Mouse (Mus musculus): ENCODE results near the gene Samd14. TPM values are rescaled to one million over a fixed set of nuclear protein-coding genes. Genes with fewer than 3 reads are reported as not detected.

Gene Samd14
- polyA plus RNA-seq, 1 experiment from 2014 or later, result 36.7 TPM

DNA sequence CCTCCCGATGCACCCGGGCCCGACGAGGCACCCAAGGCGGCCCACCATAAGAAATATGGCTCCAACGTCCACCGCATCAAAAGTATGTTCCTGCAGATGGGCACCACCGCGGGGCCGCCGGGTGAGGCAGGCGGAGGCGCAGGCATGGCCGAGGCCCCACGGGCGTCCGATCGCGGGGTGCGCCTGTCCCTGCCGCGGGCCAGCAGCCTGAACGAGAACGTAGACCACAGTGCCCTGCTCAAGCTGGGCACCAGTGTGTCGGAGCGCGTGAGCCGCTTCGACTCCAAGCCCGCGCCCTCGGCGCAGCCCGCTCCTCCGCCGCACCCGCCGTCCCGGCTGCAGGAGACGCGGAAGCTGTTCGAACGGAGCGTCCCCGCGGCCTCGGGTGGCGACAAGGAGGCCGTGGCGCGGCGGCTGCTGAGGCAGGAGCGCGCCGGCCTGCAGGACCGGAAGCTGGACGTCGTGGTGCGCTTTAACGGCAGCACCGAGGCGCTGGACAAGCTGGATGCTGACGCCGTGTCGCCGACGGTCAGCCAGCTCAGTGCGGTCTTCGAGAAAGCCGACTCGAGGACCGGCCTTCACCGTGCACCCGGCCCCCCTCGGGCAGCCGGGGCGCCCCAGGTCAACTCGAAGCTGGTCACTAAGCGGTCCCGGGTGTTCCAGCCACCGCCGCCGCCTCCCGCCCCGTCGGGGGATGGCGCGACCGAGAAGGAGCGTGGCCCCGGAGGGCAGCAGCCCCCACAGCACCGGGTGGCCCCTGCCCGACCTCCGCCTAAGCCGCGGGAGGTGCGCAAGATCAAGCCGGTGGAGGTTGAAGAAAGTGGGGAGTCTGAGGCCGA lies 17.8 kb upstream of the Samd14 start:
- Histone ChIP-seq H3K27me3 (ENCODE audit: poor library complexity, severe bottlenecking) (no peaks in the 10 kb centered on the region), H3K9me3 (no peaks in the 10 kb centered on the region), H3K4me1 (peaks cover 94% of the 10 kb centered on the region), H3K27ac (peak overlapping the region; percentile 97), H3K36me3 (replicated peaks) (peaks cover 30% of the 10 kb centered on the region), H3K4me3 (peak overlapping the region; percentile 96)
- DNase-seq (ENCODE audit: extremely low spot score, low spot score), result peak; percentile 52
- WGBS, result under 1% methylated on average over 99 of the region's 99 CpGs

DNA sequence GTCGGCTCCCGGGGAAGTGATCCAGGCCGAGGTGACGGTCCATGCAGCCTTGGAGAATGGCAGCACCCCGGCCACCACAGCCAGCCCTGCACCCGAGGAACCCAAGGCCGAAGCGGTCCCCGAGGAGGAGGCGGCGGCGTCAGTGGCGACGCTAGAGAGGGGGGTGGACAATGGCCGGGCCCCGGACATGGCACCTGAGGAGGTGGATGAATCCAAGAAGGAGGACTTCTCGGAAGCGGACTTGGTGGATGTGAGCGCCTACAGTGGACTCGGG lies 17.3 kb upstream of the Samd14 start:
- peak overlapping the region; percentile 96 for H3K4me3 ChIP-seq
- no peaks in the 10 kb centered on the region for H3K27me3 ChIP-seq (ENCODE audit: poor library complexity, severe bottlenecking)
- peak overlapping the region; percentile 97 for H3K27ac ChIP-seq
- H3K36me3 ChIP-seq (replicated peaks), result peaks cover 36% of the 10 kb centered on the region
- peaks cover 90% of the 10 kb centered on the region for H3K4me1 ChIP-seq
- no peaks in the 10 kb centered on the region for H3K9me3 ChIP-seq
- no peak for DNase-seq (ENCODE audit: extremely low spot score, low spot score)
- WGBS, result under 1% methylated on average over 20 of the region's 20 CpGs

DNA sequence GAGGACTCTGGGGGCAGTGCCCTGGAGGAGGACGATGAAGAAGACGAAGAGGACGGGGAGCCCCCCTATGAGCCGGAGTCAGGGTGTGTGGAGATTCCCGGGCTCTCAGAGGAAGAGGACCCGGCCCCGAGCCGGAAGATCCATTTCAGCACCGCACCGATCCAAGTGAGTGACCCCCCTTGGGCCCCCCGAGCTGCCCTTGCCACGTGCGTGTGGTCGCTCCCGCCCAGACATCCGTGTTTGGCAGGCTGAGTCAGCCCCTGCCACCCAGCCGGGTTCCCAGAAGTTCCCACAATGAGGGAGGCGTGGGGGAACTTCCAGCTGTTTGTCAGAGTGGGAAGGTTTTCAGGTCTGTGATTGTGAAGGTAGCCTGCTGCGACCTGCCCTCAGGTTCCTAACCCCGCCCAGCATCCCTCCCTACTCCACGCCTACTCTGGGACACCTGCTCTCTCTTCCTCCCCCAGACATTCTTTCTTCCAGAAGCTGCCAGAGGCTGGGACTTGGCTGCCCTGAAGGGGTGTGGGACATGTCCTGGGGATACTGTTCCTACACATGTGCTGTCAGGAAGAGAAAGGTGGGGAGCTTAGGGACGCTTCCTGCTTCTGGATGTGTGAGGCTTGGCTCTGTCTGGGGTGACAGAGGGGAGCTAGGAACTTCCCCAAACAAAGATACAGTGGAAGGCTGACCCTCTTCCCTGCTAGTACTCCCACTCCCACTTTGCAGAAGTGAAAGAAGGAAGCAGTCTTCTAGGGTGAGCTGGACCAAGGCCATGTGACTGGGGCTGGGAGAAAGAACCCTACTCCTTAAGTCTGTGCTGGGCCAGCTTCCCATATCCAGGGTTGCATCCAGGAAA lies 16.7 kb upstream of the Samd14 start:
- Histone ChIP-seq H3K4me1 (peaks cover 88% of the 10 kb centered on the region), H3K4me3 (peak overlapping the region; percentile 96), H3K36me3 (replicated peaks) (peaks cover 41% of the 10 kb centered on the region), H3K27me3 (ENCODE audit: poor library complexity, severe bottlenecking) (no peaks in the 10 kb centered on the region), H3K9me3 (no peaks in the 10 kb centered on the region), H3K27ac (peak overlapping the region; percentile 97)
- peak; percentile 39 for DNase-seq (ENCODE audit: extremely low spot score, low spot score)
- WGBS, result under 1% methylated on average over 22 of the region's 22 CpGs

DNA sequence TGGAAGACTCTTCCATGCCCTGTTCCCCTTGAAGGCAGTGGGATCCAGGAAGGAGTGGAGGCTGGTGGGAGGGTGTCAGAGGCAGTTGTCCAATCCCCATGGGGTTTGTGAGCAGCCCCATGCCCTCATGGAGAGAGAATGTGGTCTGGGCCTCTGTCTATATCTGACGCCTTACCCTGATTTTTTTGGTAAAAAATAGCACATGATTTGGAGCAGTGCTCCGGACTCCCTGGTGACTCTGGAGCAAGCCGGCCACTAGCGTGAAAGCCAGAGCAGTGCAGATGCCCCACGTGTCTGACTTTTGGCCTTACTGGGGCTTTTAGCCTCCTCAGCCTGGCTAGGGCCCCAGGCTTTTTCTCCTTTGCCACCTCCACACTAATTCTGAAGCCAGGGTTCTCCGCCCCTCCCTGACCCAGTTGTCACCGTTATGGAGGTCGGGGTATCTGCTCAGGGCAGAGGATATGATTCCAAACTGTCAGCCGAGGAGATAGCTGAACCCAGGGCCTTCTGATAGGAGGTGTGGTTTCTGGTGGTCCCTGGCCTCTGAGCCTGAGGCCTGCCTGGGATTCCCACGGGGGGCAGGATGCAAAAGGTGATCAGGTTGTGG lies 15.4 kb upstream of the Samd14 start:
- Histone ChIP-seq H3K4me3 (peak overlapping the region; percentile 96), H3K36me3 (replicated peaks) (peaks cover 55% of the 10 kb centered on the region), H3K9me3 (no peaks in the 10 kb centered on the region), H3K27me3 (ENCODE audit: poor library complexity, severe bottlenecking) (no peaks in the 10 kb centered on the region), H3K4me1 (peaks cover 78% of the 10 kb centered on the region), H3K27ac (peak overlapping the region; percentile 97)
- 70% methylated on average over 10 of the region's 10 CpGs for WGBS
- DNase-seq (ENCODE audit: extremely low spot score, low spot score), result no peak

DNA sequence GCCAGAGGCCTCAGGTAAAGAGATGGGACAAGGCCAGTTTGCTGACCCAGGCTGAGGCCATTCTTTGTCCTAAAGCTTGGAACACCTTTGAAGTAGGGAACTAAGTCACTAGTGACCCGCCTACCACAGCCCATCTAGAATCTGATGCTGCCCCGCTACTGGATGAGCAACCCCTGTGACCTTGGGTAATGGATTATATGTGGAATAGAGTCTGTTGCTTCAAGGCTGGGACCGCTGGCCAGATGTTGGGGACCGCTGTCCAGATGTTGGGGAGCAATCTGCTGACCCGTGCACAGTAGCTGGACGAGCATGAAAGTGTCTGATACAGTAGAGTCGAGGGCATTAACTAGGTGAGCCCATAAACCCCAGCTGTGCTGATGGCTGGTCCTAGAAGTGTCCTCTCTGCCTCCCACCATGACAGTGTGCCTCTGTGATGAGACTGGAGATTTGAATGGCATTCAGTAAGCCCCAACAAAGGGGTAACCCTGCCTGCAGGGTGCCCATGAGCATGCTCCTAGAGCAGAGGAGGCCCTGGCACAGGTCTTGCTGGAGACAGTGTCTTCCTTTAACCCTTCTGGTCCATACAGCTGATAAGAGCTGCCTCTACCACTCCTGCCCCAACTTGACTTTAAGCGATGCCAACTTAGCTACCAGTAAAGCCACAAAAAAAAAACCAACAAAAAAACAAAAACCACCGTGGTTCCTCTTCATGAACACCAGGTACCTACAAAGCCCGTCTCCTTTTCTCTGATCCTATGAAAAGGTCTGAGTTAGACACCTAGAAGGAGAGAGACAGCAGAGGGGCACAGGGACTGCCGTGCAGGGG lies 14.5 kb upstream of the Samd14 start:
- Histone ChIP-seq H3K4me1 (peaks cover 74% of the 10 kb centered on the region), H3K27ac (peak overlapping the region; percentile 97), H3K4me3 (peak overlapping the region; percentile 96), H3K27me3 (ENCODE audit: poor library complexity, severe bottlenecking) (no peaks in the 10 kb centered on the region), H3K36me3 (replicated peaks) (peaks cover 63% of the 10 kb centered on the region), H3K9me3 (no peaks in the 10 kb centered on the region)
- 88% methylated on average over 11 of the region's 11 CpGs for WGBS
- DNase-seq (ENCODE audit: extremely low spot score, low spot score), result no peak

DNA sequence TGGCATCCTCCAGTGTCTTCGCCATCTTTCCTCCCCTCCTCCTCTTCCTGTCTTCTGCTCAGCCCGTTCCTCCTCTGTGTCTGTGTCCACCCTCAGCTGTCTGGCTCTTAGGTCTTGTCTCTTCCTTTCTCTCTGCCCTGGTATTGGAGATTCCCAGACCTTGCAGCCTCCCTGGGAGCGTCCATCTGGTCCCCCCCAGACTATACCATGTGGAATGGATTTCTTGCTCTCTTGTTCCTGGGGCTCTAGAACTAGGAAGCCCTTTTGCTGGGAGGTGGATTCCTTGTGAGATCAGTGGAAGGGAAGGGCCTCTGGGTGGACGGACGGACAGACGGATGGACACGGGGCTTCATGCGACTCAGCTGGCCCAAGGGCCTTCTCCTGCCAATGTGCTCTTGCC lies 13.6 kb upstream of the Samd14 start:
- DNase-seq (ENCODE audit: extremely low spot score, low spot score), result no peak
- Histone ChIP-seq H3K4me3 (peak overlapping the region; percentile 96; the same call in 1 of the 2 replicates), H3K9me3 (no peaks in the 10 kb centered on the region), H3K27me3 (ENCODE audit: poor library complexity, severe bottlenecking) (no peaks in the 10 kb centered on the region), H3K27ac (peak overlapping the region; percentile 27; the same call in 1 of the 2 replicates), H3K36me3 (replicated peaks) (peaks cover 72% of the 10 kb centered on the region), H3K4me1 (peaks cover 76% of the 10 kb centered on the region)
- WGBS, result 86% methylated on average over 8 of the region's 8 CpGs

DNA sequence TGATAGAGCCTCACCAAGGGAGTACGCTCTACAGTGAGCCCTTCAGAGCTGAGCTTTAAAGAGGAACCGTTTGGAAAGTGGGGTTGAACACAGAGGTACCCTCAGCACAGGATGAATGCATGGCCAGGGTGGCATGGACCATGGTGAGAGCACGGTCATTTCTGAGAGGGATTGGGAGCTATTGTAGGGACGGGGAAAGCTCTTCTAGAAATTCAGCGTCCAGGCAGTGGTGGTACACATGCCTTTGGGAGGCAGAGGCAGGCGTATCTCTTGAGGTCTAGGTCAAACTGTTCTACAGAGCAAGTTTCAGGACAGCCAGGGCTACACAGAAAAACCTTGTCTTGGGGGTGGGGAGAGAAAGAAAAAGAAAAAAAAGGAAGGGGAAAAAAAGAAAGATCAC lies 12.7 kb upstream of the Samd14 start:
- H3K36me3 ChIP-seq (replicated peaks), result peaks cover 80% of the 10 kb centered on the region
- H3K27ac ChIP-seq, result peak overlapping the region; percentile 27; the same call in 1 of the 2 replicates
- H3K4me1 ChIP-seq, result peaks cover 74% of the 10 kb centered on the region
- no peaks in the 10 kb centered on the region for H3K27me3 ChIP-seq (ENCODE audit: poor library complexity, severe bottlenecking)
- 93% methylated on average over 6 of the region's 6 CpGs for WGBS
- H3K9me3 ChIP-seq, result no peaks in the 10 kb centered on the region
- H3K4me3 ChIP-seq, result no peak overlapping the region
- DNase-seq (ENCODE audit: extremely low spot score, low spot score), result no peak

DNA sequence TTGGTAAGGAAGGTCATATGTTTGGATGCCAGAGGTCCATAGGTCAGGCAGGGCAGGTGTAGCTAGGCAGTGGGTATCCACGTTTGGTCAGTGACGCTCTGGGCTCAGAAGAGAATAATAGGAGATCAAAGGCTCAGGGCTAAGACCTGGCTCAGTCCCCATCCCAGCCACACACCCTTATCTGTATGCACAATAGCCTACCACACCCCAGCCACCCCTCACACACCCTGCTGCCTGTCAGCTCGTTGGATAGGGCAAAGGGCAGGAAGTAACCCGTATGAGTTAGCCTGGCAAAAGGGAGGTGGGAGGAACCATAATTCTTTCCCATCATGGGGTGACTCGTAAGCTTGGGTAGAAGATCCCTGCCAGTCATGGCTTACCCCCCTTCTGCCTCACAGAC lies 12.1 kb upstream of the Samd14 start:
- 82% methylated on average over 5 of the region's 5 CpGs for WGBS
- DNase-seq (ENCODE audit: extremely low spot score, low spot score), result no peak
- Histone ChIP-seq H3K36me3 (replicated peaks) (peaks cover 87% of the 10 kb centered on the region), H3K27ac (peak overlapping the region; percentile 67), H3K9me3 (no peaks in the 10 kb centered on the region), H3K4me1 (peaks cover 68% of the 10 kb centered on the region), H3K4me3 (peak overlapping the region; percentile 25; the same call in 1 of the 2 replicates), H3K27me3 (ENCODE audit: poor library complexity, severe bottlenecking) (no peaks in the 10 kb centered on the region)

DNA sequence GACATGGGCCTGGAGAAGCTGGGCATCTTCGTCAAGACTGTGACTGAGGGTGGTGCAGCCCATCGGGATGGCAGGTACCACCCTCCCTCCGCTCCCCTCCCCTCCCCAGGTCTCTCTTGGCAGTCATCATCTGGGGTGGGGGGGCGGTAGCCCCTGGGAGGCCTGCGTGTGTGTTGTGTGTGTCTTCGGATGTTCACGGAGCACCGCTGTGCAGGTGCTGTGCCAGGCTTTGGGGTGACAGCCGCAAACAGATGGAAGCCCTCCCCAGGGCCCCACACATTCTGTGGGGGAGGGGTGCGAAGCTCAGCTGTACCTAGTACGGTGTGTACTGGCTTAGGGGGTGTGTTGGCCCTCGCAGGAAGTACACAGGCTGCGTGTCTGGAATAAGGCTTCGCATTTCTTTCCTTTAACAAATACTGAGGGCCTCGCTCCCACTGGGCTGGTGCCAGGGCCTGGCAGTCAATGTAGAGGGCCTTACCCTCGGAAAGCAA lies 11.6 kb upstream of the Samd14 start:
- Histone ChIP-seq H3K9me3 (no peaks in the 10 kb centered on the region), H3K4me3 (peak overlapping the region; percentile 25; the same call in 1 of the 2 replicates), H3K4me1 (peaks cover 63% of the 10 kb centered on the region), H3K36me3 (replicated peaks) (peaks cover 91% of the 10 kb centered on the region), H3K27me3 (ENCODE audit: poor library complexity, severe bottlenecking) (no peaks in the 10 kb centered on the region), H3K27ac (peak overlapping the region; percentile 67)
- no peak for DNase-seq (ENCODE audit: extremely low spot score, low spot score)
- WGBS, result 91% methylated on average over 16 of the region's 16 CpGs

DNA sequence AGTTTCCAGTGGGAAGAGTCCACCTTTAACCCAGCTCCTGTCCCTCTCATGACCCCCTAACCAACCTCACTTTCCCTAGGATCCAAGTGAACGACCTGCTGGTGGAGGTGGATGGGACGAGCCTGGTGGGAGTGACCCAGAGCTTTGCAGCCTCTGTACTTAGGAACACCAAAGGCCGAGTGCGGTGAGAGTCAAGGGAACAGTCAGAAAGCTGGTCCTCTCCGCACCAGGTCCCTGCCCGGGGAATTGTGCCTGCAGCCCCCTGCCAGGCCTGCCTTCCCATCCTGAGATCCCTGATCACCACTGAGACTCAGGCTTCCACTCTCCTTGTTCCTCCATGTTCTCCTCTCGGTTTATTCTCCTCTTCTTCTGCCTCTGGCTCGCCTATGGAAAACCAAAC lies 9.6 kb upstream of the Samd14 start:
- DNase-seq (ENCODE audit: extremely low spot score, low spot score), result no peak
- WGBS, result 82% methylated on average over 8 of the region's 8 CpGs
- Histone ChIP-seq H3K9me3 (no peaks in the 10 kb centered on the region), H3K4me1 (peaks cover 52% of the 10 kb centered on the region), H3K36me3 (replicated peaks) (peaks cover 99% of the 10 kb centered on the region), H3K27ac (peak overlapping the region; percentile 45), H3K4me3 (peak overlapping the region; percentile 15; the same call in 1 of the 2 replicates), H3K27me3 (ENCODE audit: poor library complexity, severe bottlenecking) (no peaks in the 10 kb centered on the region)

DNA sequence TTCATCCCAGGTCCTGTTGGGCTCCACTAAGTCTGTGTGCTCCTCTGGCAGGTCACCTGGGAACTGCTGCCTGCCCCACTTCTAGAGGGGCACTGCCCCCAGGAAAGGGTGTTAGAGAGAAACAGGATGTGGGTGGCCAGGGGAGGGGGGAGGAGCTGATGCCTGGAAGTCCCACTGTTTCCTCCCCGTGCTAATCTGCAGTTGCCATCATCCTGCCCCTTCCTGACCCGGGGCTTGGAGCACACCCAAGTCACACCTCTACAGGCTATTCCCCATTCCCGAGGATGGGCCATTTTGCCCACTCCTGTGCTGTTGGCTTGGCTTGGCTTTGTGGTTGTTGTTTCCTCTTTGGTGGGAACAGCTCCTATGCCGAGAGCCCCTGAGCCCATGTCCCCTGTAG lies 9.1 kb upstream of the Samd14 start:
- peak overlapping the region; percentile 15; the same call in 1 of the 2 replicates for H3K4me3 ChIP-seq
- 63% methylated on average over 4 of the region's 4 CpGs for WGBS

DNA sequence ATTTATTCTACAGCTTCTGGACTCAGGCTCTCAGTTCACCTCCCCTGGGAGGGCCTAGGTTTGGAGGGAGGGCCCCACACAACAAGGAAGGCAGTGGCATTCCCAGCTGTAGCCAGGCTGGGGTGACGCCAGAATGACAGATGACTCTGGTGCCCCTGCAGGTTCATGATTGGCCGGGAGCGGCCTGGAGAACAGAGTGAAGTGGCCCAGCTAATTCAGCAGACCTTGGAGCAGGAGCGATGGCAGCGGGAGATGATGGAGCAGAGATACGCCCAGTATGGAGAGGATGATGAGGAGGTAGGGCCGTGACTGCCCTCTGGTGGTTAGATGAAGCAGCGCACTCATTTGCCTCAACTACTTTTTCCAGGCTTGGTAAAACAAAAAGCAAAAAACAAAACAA lies 8.6 kb upstream of the Samd14 start:
- no peaks in the 10 kb centered on the region for H3K9me3 ChIP-seq
- H3K36me3 ChIP-seq (replicated peaks), result peaks cover 98% of the 10 kb centered on the region
- WGBS, result 3% methylated on average over 8 of the region's 8 CpGs
- H3K27me3 ChIP-seq (ENCODE audit: poor library complexity, severe bottlenecking), result no peaks in the 10 kb centered on the region
- peak overlapping the region; percentile 45 for H3K27ac ChIP-seq
- peaks cover 51% of the 10 kb centered on the region for H3K4me1 ChIP-seq
- H3K4me3 ChIP-seq, result peak overlapping the region; percentile 6; the same call in 1 of the 2 replicates
- DNase-seq (ENCODE audit: extremely low spot score, low spot score), result peak; percentile 77

More for the DNA sequence above, 9.1 kb upstream of the Samd14 start:
- H3K36me3 ChIP-seq (replicated peaks), result peaks cover 99% of the 10 kb centered on the region
- no peaks in the 10 kb centered on the region for H3K27me3 ChIP-seq (ENCODE audit: poor library complexity, severe bottlenecking)
- H3K4me1 ChIP-seq, result peaks cover 51% of the 10 kb centered on the region
- H3K27ac ChIP-seq, result peak overlapping the region; percentile 45
- no peaks in the 10 kb centered on the region for H3K9me3 ChIP-seq
- no peak for DNase-seq (ENCODE audit: extremely low spot score, low spot score)

All from forebrain, embryonic 10.5 days (tissue).